Mouse (Mus musculus): Measurements from ENCODE around the gene Hs6st1.

DNA sequence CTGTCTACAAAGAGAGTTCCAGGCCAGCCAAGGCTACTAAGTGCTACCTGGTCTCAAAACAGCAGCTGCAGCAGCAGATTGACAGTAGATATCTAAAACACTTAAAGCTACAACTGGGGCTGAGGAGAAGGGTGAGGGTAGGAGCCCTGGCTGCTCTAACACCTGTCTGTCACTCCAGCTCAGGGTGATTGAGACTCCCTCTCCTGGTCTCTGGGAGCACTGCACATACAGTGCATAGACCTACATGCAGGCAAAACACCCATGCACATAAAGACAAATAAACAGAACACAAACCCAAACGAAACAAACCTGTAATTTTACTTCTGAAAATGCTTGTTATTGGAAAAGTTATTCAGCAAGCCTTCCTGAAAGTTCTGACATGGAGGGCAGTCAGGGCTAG lies 81.2 kb downstream of the Hs6st1 start:
- TF ChIP-seq EP300 (IDR thresholded peaks at IDR 0.05; ENCODE audit: low read depth) (no peak), CTCF (IDR thresholded peaks at IDR 0.05; ENCODE audit: low read depth) (peak; percentile 73)

All from liver, postnatal 0 days (tissue).